Mouse (Mus musculus): Measurements from ENCODE around the gene Plekhs1.
"Not testable (repeated sequence)": the region's sequence is repeated elsewhere in the genome, so short reads cannot be mapped to it uniquely, and the experiment has no call there.

The Plekhs1 gene

GRCm38 (mm10) chr19:56519408-56519807 lies 58.0 kb downstream of the Plekhs1 start:
- not testable (repeated sequence) for DNase-seq (ENCODE audit: low spot score in 2 of 2)

- DNase-seq (ENCODE audit: low spot score in 2 of 2): not testable (repeated sequence)
Measured at GRCm38 (mm10) chr19:56530529-56530928, 69.1 kb downstream of the Plekhs1 start.

- DNase-seq (ENCODE audit: low spot score in 2 of 2): no peak
Measured at GRCm38 (mm10) chr19:56531251-56531650, 69.8 kb downstream of the Plekhs1 start.

- no peak for DNase-seq (ENCODE audit: low spot score in 2 of 2)
Measured at GRCm38 (mm10) chr19:56533291-56534071, 72.0 kb downstream of the Plekhs1 start.

GRCm38 (mm10) chr19:56534337-56534736 lies 72.9 kb downstream of the Plekhs1 start:
- DNase-seq (ENCODE audit: low spot score in 2 of 2): no peak

- no peak for DNase-seq (ENCODE audit: low spot score in 2 of 2)
Measured at GRCm38 (mm10) chr19:56535064-56535463, 73.6 kb downstream of the Plekhs1 start.

GRCm38 (mm10) chr19:56535765-56536164 lies 74.3 kb downstream of the Plekhs1 start:
- no peak for DNase-seq (ENCODE audit: low spot score in 2 of 2)

Data from urinary bladder, adult 18-20 months (tissue).